Mouse (Mus musculus) midbrain, embryonic 15.5 days (tissue): ENCODE data around the gene Ttc14. TPM values are rescaled to one million over a fixed set of nuclear protein-coding genes. Genes with fewer than 3 reads are reported as not detected.

Source experiments
- ATAC-seq: fragments of 200-750 bp; cut with Nextera tagmentation; replicated peaks from 2 replicates; pipeline ENCODE4 v1.8.0; 2017; ENCODE audit warnings: moderate TSS enrichment
- H3K27ac ChIP-seq: fragments of 300-500 bp; sonication (generic); 2 replicates; pipeline ENCODE4 v1.5.1; 2015; ENCODE audit warnings: mild to moderate bottlenecking, inconsistent platforms
- H3K27me3 ChIP-seq: fragments of 300-500 bp; sonication (generic); replicated peaks from 2 replicates; pipeline ENCODE4 v1.6.1; 2015; ENCODE audit warnings: inconsistent platforms
- H3K36me3 ChIP-seq: fragments of 300-500 bp; sonication (generic); replicated peaks from 2 replicates; pipeline ENCODE4 v1.6.1; 2015; ENCODE audit warnings: inconsistent platforms
- H3K4me1 ChIP-seq: fragments of 300-500 bp; sonication (generic); 2 replicates; pipeline ENCODE4 v1.6.1; 2015; ENCODE audit warnings: inconsistent platforms
- H3K4me2 ChIP-seq: fragments of 300-500 bp; sonication (generic); 2 replicates; pipeline ENCODE4 v1.6.1; 2015; ENCODE audit warnings: inconsistent platforms, mild to moderate bottlenecking, moderate library complexity
- H3K4me3 ChIP-seq: fragments of 300-500 bp; sonication (generic); 2 replicates; pipeline ENCODE4 v1.5.1; 2015; ENCODE audit warnings: mild to moderate bottlenecking, inconsistent platforms
- H3K9ac ChIP-seq: fragments of 300-500 bp; sonication (generic); 2 replicates; pipeline ENCODE4 v1.6.1; 2015; ENCODE audit warnings: mild to moderate bottlenecking, inconsistent platforms
- H3K9me3 ChIP-seq: fragments of 300-500 bp; sonication (generic); 2 replicates; pipeline ENCODE4 v1.6.1; 2016; ENCODE audit warnings: inconsistent platforms
- WGBS: fragments of 180-500 bp; shearing (Covaris S2); methylation state at CpG from one replicate; pipeline ENCODE4 v1.1.7; 2015; ENCODE audit warnings: mixed read lengths; 5-methylcytosine and 5-hydroxymethylcytosine counted together
- polyA plus RNA-seq: library from polyadenylated mRNA; unstranded; fragments of >200 nt; fragmentation: Nextera tagmentation; extraction: Ambion mirVana; gene quantifications from 2 replicates; pipeline ENCODE4 v1.2.1, GENCODE M21; 2015

Gene Ttc14
- 72.2 and 74.1 TPM in 2 replicates for polyA plus RNA-seq

- ATAC-seq, result peak; percentile 100
- Histone ChIP-seq H3K36me3 (peaks cover 8% of the 10 kb centered on the region; the same call in 1 of the 2 replicates), H3K9me3 (no peaks in the 10 kb centered on the region), H3K4me3 (peak within 1 kb of the TSS; percentile 70), H3K9ac (peak within 1 kb of the TSS; percentile 82), H3K4me2 (peak within 1 kb of the TSS; percentile 64), H3K27me3 (no peaks in the 10 kb centered on the region), H3K4me1 (peaks cover 10% of the 10 kb centered on the region), H3K27ac (peak within 1 kb of the TSS; percentile 99)
- WGBS, result under 1% methylated on average over 90 of the region's 90 CpGs
Measured at GRCm38 (mm10) chr3:33799617-33800512, at the start of gene Ttc14. Gene Ttc14, plus strand, starts transcription at chr3:33799832.

GRCm38 (mm10) chr3:33790975-33791374 is 8.7 kb upstream of the Ttc14 start:
- H3K4me1 ChIP-seq, result no peaks in the 10 kb centered on the region
- ATAC-seq, result 0 out of 2 replicates have a peak, but pooled peaks have one; percentile 56
- no peaks in the 10 kb centered on the region for H3K36me3 ChIP-seq
- H3K4me3 ChIP-seq, result no peak overlapping the region
- no peak overlapping the region for H3K9ac ChIP-seq
- H3K27me3 ChIP-seq, result no peaks in the 10 kb centered on the region
- H3K9me3 ChIP-seq, result no peaks in the 10 kb centered on the region
- H3K27ac ChIP-seq, result no peak overlapping the region
- no peak overlapping the region for H3K4me2 ChIP-seq

- H3K27me3 ChIP-seq, result no peaks in the 10 kb centered on the region
- H3K36me3 ChIP-seq, result peaks cover 11% of the 10 kb centered on the region; the same call in 1 of the 2 replicates
- H3K4me2 ChIP-seq, result peak overlapping the region; percentile 64
- peaks cover 10% of the 10 kb centered on the region for H3K4me1 ChIP-seq
- H3K27ac ChIP-seq, result peak overlapping the region; percentile 99
- peak overlapping the region; percentile 82 for H3K9ac ChIP-seq
- H3K9me3 ChIP-seq, result no peaks in the 10 kb centered on the region
- peak overlapping the region; percentile 70 for H3K4me3 ChIP-seq
- ATAC-seq, result peak; percentile 9; the same call in 1 of the 2 replicates
- under 1% methylated on average over 16 of the region's 16 CpGs for WGBS
Measured at GRCm38 (mm10) chr3:33800513-33800820, 835 bp downstream of the Ttc14 start.

- H3K9ac ChIP-seq, result no peak overlapping the region
- H3K9me3 ChIP-seq, result no peaks in the 10 kb centered on the region
- no peak for ATAC-seq
- H3K4me3 ChIP-seq, result no peak overlapping the region
- no peak overlapping the region for H3K27ac ChIP-seq
- H3K4me1 ChIP-seq, result no peaks in the 10 kb centered on the region
- 76% methylated on average over 1 of the region's 1 CpGs for WGBS
- no peak overlapping the region for H3K4me2 ChIP-seq
- no peaks in the 10 kb centered on the region for H3K27me3 ChIP-seq
- peaks cover 29% of the 10 kb centered on the region for H3K36me3 ChIP-seq
Measured at GRCm38 (mm10) chr3:33807151-33807550, 7.5 kb downstream of the Ttc14 start.

- no peaks in the 10 kb centered on the region for H3K9me3 ChIP-seq
- WGBS, result 43% methylated on average over 9 of the region's 9 CpGs
- H3K9ac ChIP-seq, result no peak overlapping the region
- ATAC-seq, result peak; percentile 92
- no peak overlapping the region for H3K4me2 ChIP-seq
- H3K27me3 ChIP-seq, result no peaks in the 10 kb centered on the region
- no peaks in the 10 kb centered on the region for H3K4me1 ChIP-seq
- no peaks in the 10 kb centered on the region for H3K36me3 ChIP-seq
- no peak overlapping the region for H3K4me3 ChIP-seq
- no peak overlapping the region for H3K27ac ChIP-seq
Measured at GRCm38 (mm10) chr3:33824135-33824946, 24.7 kb downstream of the Ttc14 start.

- Histone ChIP-seq H3K9ac (no peak overlapping the region), H3K27me3 (no peaks in the 10 kb centered on the region), H3K27ac (no peak overlapping the region), H3K4me3 (no peak overlapping the region), H3K4me1 (no peaks in the 10 kb centered on the region), H3K9me3 (no peaks in the 10 kb centered on the region), H3K36me3 (no peaks in the 10 kb centered on the region), H3K4me2 (no peak overlapping the region)
- no peak for ATAC-seq
- WGBS, result 90% methylated on average over 10 of the region's 10 CpGs
Measured at GRCm38 (mm10) chr3:33832351-33832750, 32.7 kb downstream of the Ttc14 start.

- Histone ChIP-seq H3K4me1 (no peaks in the 10 kb centered on the region), H3K9me3 (no peaks in the 10 kb centered on the region), H3K27ac (no peak overlapping the region), H3K4me3 (no peak overlapping the region), H3K9ac (no peak overlapping the region), H3K27me3 (no peaks in the 10 kb centered on the region), H3K36me3 (no peaks in the 10 kb centered on the region), H3K4me2 (no peak overlapping the region)
- ATAC-seq, result no peak
- 94% methylated on average over 13 of the region's 13 CpGs for WGBS
Measured at GRCm38 (mm10) chr3:33836576-33836975, 36.9 kb downstream of the Ttc14 start.

- Histone ChIP-seq H3K4me2 (no peak overlapping the region), H3K9ac (no peak overlapping the region), H3K4me1 (peaks cover 6% of the 10 kb centered on the region), H3K27ac (no peak overlapping the region), H3K4me3 (no peak overlapping the region), H3K27me3 (no peaks in the 10 kb centered on the region), H3K9me3 (no peaks in the 10 kb centered on the region), H3K36me3 (no peaks in the 10 kb centered on the region)
- 77% methylated on average over 10 of the region's 10 CpGs for WGBS
- ATAC-seq, result no peak
Measured at GRCm38 (mm10) chr3:33838877-33839276, 39.2 kb downstream of the Ttc14 start.

- H3K27me3 ChIP-seq, result no peaks in the 10 kb centered on the region
- H3K27ac ChIP-seq, result peak within 1 kb of the TSS; percentile 79
- 5% methylated on average over 26 of the region's 26 CpGs for WGBS
- H3K9ac ChIP-seq, result peak within 1 kb of the TSS; percentile 69
- H3K4me3 ChIP-seq, result peak within 1 kb of the TSS; percentile 64
- peaks cover 12% of the 10 kb centered on the region for H3K4me1 ChIP-seq
- no peaks in the 10 kb centered on the region for H3K9me3 ChIP-seq
- peak within 1 kb of the TSS; percentile 91 for H3K4me2 ChIP-seq
- no peaks in the 10 kb centered on the region for H3K36me3 ChIP-seq
- peak; percentile 98 for ATAC-seq
Measured at GRCm38 (mm10) chr3:33843801-33844632, 44.4 kb downstream of the Ttc14 start, which contains the start of gene Ccdc39. Gene Ccdc39, minus strand, starts transcription at chr3:33844310.

GRCm38 (mm10) chr3:33846639-33847038 is 47.0 kb downstream of the Ttc14 start:
- no peak overlapping the region for H3K9ac ChIP-seq
- H3K4me1 ChIP-seq, result peaks cover 12% of the 10 kb centered on the region
- H3K4me3 ChIP-seq, result no peak overlapping the region
- no peaks in the 10 kb centered on the region for H3K27me3 ChIP-seq
- no peaks in the 10 kb centered on the region for H3K36me3 ChIP-seq
- no peaks in the 10 kb centered on the region for H3K9me3 ChIP-seq
- no peak overlapping the region for H3K27ac ChIP-seq
- H3K4me2 ChIP-seq, result no peak overlapping the region
- no peak for ATAC-seq
- WGBS, result 86% methylated on average over 6 of the region's 6 CpGs

- Histone ChIP-seq H3K4me1 (no peaks in the 10 kb centered on the region), H3K27ac (no peak overlapping the region), H3K36me3 (no peaks in the 10 kb centered on the region), H3K9ac (no peak overlapping the region), H3K4me2 (no peak overlapping the region), H3K4me3 (no peak overlapping the region), H3K27me3 (no peaks in the 10 kb centered on the region), H3K9me3 (no peaks in the 10 kb centered on the region)
- 94% methylated on average over 4 of the region's 4 CpGs for WGBS
- ATAC-seq, result no peak
Measured at GRCm38 (mm10) chr3:33850856-33851255, 51.2 kb downstream of the Ttc14 start.

- H3K4me1 ChIP-seq, result no peaks in the 10 kb centered on the region
- H3K9me3 ChIP-seq, result no peaks in the 10 kb centered on the region
- no peak overlapping the region for H3K9ac ChIP-seq
- H3K36me3 ChIP-seq, result no peaks in the 10 kb centered on the region
- no peak overlapping the region for H3K27ac ChIP-seq
- H3K4me3 ChIP-seq, result no peak overlapping the region
- ATAC-seq, result no peak; the same call in 1 of the 2 replicates
- 76% methylated on average over 1 of the region's 1 CpGs for WGBS
- H3K4me2 ChIP-seq, result no peak overlapping the region
- no peaks in the 10 kb centered on the region for H3K27me3 ChIP-seq
Measured at GRCm38 (mm10) chr3:33853062-33853461, 53.4 kb downstream of the Ttc14 start.
